In genomic region chr14:46610926-46611325, GRCm38 (mm10) we compare ENCODE assay signal across 24 mouse cellular contexts.
DNase-seq lines count a peak whose midpoint lies in the region; ATAC-seq lines count a peak whose summit lies in the region.
"Had no signal": no experiment of that assay in that cellular context is flagged by ENCODE, and none has a peak within 500 bp of the region (broad histone marks: within the 10 kb centered on the region; RNA-seq: fewer than 3 reads in every experiment).

No protein-coding gene starts in this region.

- H3K9ac ChIP-seq in forebrain, embryonic 14.5 days (ENCODE audit: low read length), result no peak overlapping the region
- H3K9ac ChIP-seq in lung, embryonic 15.5 days, result no peak overlapping the region
- no peak overlapping the region for H3K9ac ChIP-seq in embryonic facial prominence, embryonic 14.5 days (ENCODE audit: low read depth, low read length)
- H3K9ac ChIP-seq: embryonic facial prominence, embryonic 13.5 days; forebrain, embryonic 15.5 days; hindbrain, embryonic 13.5 days; intestine, embryonic 15.5 days had no signal

- H3K4me3 ChIP-seq in forebrain, embryonic 10.5 days, result no peak overlapping the region
- no peak overlapping the region for H3K4me3 ChIP-seq in forebrain, embryonic 14.5 days (ENCODE audit: low read depth, low read length)
- H3K4me3 ChIP-seq in lung, embryonic 15.5 days, result no peak overlapping the region
- no peak overlapping the region for H3K4me3 ChIP-seq in embryonic facial prominence, embryonic 14.5 days (ENCODE audit: low read depth, low read length)
- H3K4me3 ChIP-seq: embryonic facial prominence, embryonic 13.5 days; forebrain, embryonic 15.5 days; heart, adult 2 months; hindbrain, embryonic 10.5 days; hindbrain, embryonic 13.5 days; intestine, embryonic 15.5 days had no signal

- H3K27me3 ChIP-seq in forebrain, embryonic 10.5 days (ENCODE audit: poor library complexity, severe bottlenecking), result peaks cover 60% of the 10 kb centered on the region
- no peaks in the 10 kb centered on the region for H3K27me3 ChIP-seq in forebrain, embryonic 14.5 days (replicated peaks; ENCODE audit: control insufficient read depth, insufficient read depth, low read length)
- no peaks in the 10 kb centered on the region for H3K27me3 ChIP-seq in lung, embryonic 15.5 days
- no peaks in the 10 kb centered on the region for H3K27me3 ChIP-seq in embryonic facial prominence, embryonic 14.5 days (replicated peaks; ENCODE audit: control insufficient read depth, insufficient read depth, low read length)
- H3K27me3 ChIP-seq: forebrain, embryonic 15.5 days; hindbrain, embryonic 13.5 days; intestine, embryonic 15.5 days had no signal

- peaks cover 18% of the 10 kb centered on the region for H3K4me1 ChIP-seq in forebrain, embryonic 10.5 days
- H3K4me1 ChIP-seq in forebrain, embryonic 14.5 days (ENCODE audit: control insufficient read depth, insufficient read depth, low read length), result no peaks in the 10 kb centered on the region
- peaks cover 27% of the 10 kb centered on the region for H3K4me1 ChIP-seq in lung, embryonic 15.5 days
- H3K4me1 ChIP-seq in embryonic facial prominence, embryonic 14.5 days (ENCODE audit: control insufficient read depth, insufficient read depth, low read length), result peaks cover 16% of the 10 kb centered on the region
- H3K4me1 ChIP-seq: forebrain, embryonic 15.5 days; hindbrain, embryonic 13.5 days; intestine, embryonic 15.5 days had no signal

- H3K9me3 ChIP-seq in forebrain, embryonic 10.5 days, result no peaks in the 10 kb centered on the region; the same call in 1 of the 2 replicates
- H3K9me3 ChIP-seq in forebrain, embryonic 14.5 days (replicated peaks; ENCODE audit: control insufficient read depth, low read length), result no peaks in the 10 kb centered on the region
- no peaks in the 10 kb centered on the region for H3K9me3 ChIP-seq in lung, embryonic 15.5 days
- no peaks in the 10 kb centered on the region for H3K9me3 ChIP-seq in embryonic facial prominence, embryonic 14.5 days (ENCODE audit: control insufficient read depth, low read length)
- H3K9me3 ChIP-seq: embryonic facial prominence, embryonic 13.5 days; forebrain, embryonic 15.5 days; hindbrain, embryonic 10.5 days; hindbrain, embryonic 13.5 days; intestine, embryonic 15.5 days had no signal

- no peak overlapping the region for H3K27ac ChIP-seq in forebrain, embryonic 10.5 days
- no peak overlapping the region for H3K27ac ChIP-seq in forebrain, embryonic 14.5 days (ENCODE audit: low read depth, low read length)
- peak overlapping the region; percentile 41 for H3K27ac ChIP-seq in lung, embryonic 15.5 days
- no peak overlapping the region for H3K27ac ChIP-seq in embryonic facial prominence, embryonic 14.5 days (replicated peaks; ENCODE audit: low read depth, low read length)
- H3K27ac ChIP-seq: embryonic facial prominence, embryonic 13.5 days; forebrain, embryonic 15.5 days; heart, adult 2 months; hindbrain, embryonic 10.5 days; hindbrain, embryonic 13.5 days; intestine, embryonic 15.5 days had no signal

- H3K4me2 ChIP-seq in forebrain, embryonic 14.5 days (ENCODE audit: low read length), result no peak overlapping the region
- H3K4me2 ChIP-seq in lung, embryonic 15.5 days, result no peak overlapping the region
- no peak overlapping the region for H3K4me2 ChIP-seq in embryonic facial prominence, embryonic 14.5 days (ENCODE audit: low read depth, low read length)
- H3K4me2 ChIP-seq: embryonic facial prominence, embryonic 13.5 days; forebrain, embryonic 15.5 days; heart, embryonic 11.5 days; hindbrain, embryonic 13.5 days; intestine, embryonic 15.5 days had no signal

- peak; percentile 2 for DNase-seq in embryo, embryonic 10 days (ENCODE audit: low spot score)
- no peak for DNase-seq in embryo, embryonic 9.5 days (ENCODE audit: extremely low spot score)
- DNase-seq in forebrain, embryonic 10.5 days (ENCODE audit: extremely low spot score, low spot score), result peak; percentile 8
- no peak for DNase-seq in forebrain, embryonic 14.5 days (ENCODE audit: low spot score)
- no peak for DNase-seq in lung, postnatal 36 days
- peak; percentile 22 for DNase-seq in embryonic facial prominence, embryonic 14.5 days (ENCODE audit: low spot score)
- DNase-seq: adrenal gland, adult 8-10 months; adrenal gland, postnatal 25 days; cerebellum, adult 11-12 months; cerebellum, adult 8-10 months; cerebellum, postnatal 10 days; cerebellum, postnatal 36 days; gastrocnemius, postnatal 25 days; heart, adult 2 months had no signal

- no peaks in the 10 kb centered on the region for H3K36me3 ChIP-seq in forebrain, embryonic 10.5 days (replicated peaks)
- no peaks in the 10 kb centered on the region for H3K36me3 ChIP-seq in forebrain, embryonic 14.5 days (ENCODE audit: control insufficient read depth, insufficient read depth, low read length)
- no peaks in the 10 kb centered on the region for H3K36me3 ChIP-seq in lung, embryonic 15.5 days
- H3K36me3 ChIP-seq in embryonic facial prominence, embryonic 14.5 days (ENCODE audit: control insufficient read depth, insufficient read depth, low read length), result no peaks in the 10 kb centered on the region
- H3K36me3 ChIP-seq: embryonic facial prominence, embryonic 13.5 days; forebrain, embryonic 15.5 days; hindbrain, embryonic 10.5 days; hindbrain, embryonic 13.5 days; intestine, embryonic 15.5 days had no signal

- 81% methylated on average over 5 of the region's 5 CpGs for WGBS in forebrain, embryonic 10.5 days
- WGBS in forebrain, embryonic 14.5 days, result 93% methylated on average over 5 of the region's 5 CpGs
- 81% methylated on average over 5 of the region's 5 CpGs for WGBS in lung, embryonic 15.5 days
- 53% methylated on average over 5 of the region's 5 CpGs for WGBS in embryonic facial prominence, embryonic 14.5 days

- ATAC-seq in forebrain, embryonic 14.5 days, result no peak
- no peak for ATAC-seq in lung, embryonic 15.5 days (ENCODE audit: borderline replicate concordance, extremely low read depth, low FRiP score, low TSS enrichment)
- no peak for ATAC-seq in embryonic facial prominence, embryonic 14.5 days (ENCODE audit: low read depth)
- no peak for ATAC-seq in megakaryocyte progenitor cell, adult 5-6 weeks (replicated peaks; ENCODE audit: poor library complexity)
- ATAC-seq: activated CD4-positive, CD25-positive, alpha-beta regulatory T cell, adult 4 months; forebrain, embryonic 15.5 days; hindbrain, embryonic 16.5 days; intestine, embryonic 15.5 days had no signal

Comparison
In these comparisons a context has a peak if more than half of its experiments do, and no peak if none do; other contexts are left out.
1. DNase-seq: peak in embryo, embryonic 10 days (single experiment), forebrain, embryonic 10.5 days (single experiment) and embryonic facial prominence, embryonic 14.5 days (single experiment); none in embryo, embryonic 9.5 days (single experiment), forebrain, embryonic 14.5 days (single experiment) and lung, postnatal 36 days (single experiment).